Mouse (Mus musculus) neural tube, embryonic 14.5 days (tissue): ENCODE data around the gene Lactbl1. TPM values are rescaled to one million over a fixed set of nuclear protein-coding genes. Genes with fewer than 3 reads are reported as not detected.
A peak's percentile ranks its signal among the peaks of the same experiment; 100 is the strongest.

Source experiments
- ATAC-seq: fragments of 200-750 bp; cut with Nextera tagmentation; 2 replicates; pipeline ENCODE4 v1.8.0; 2017; ENCODE audit warnings: low read depth, mild to moderate bottlenecking, moderate TSS enrichment, moderate library complexity
- H3K27ac ChIP-seq: fragments of 300-500 bp; sonication (generic); 2 replicates; pipeline ENCODE4 v1.5.1; 2014; ENCODE audit warnings: low read depth, mild to moderate bottlenecking, control low read depth, low read length, moderate library complexity, mixed read lengths
- H3K27me3 ChIP-seq: fragments of 300-500 bp; sonication (generic); 2 replicates; pipeline ENCODE4 v1.6.1; 2014; ENCODE audit warnings: low read length; ENCODE audit not compliant: control insufficient read depth, insufficient read depth
- H3K36me3 ChIP-seq: fragments of 300-500 bp; sonication (generic); 2 replicates; pipeline ENCODE4 v1.6.1; 2014; ENCODE audit warnings: low read length, mixed read lengths; ENCODE audit not compliant: control insufficient read depth, insufficient read depth
- H3K4me1 ChIP-seq: fragments of 300-500 bp; sonication (generic); 2 replicates; pipeline ENCODE4 v1.6.1; 2014; ENCODE audit warnings: low read length; ENCODE audit not compliant: control insufficient read depth, insufficient read depth
- H3K4me2 ChIP-seq: fragments of 300-500 bp; sonication (generic); 2 replicates; pipeline ENCODE4 v1.6.1; 2014; ENCODE audit warnings: mild to moderate bottlenecking, low read depth, low read length, control low read depth
- H3K4me3 ChIP-seq: fragments of 300-500 bp; sonication (generic); 2 replicates; pipeline ENCODE4 v1.5.1; 2014; ENCODE audit warnings: low read depth, low read length, control low read depth, mixed read lengths
- H3K9ac ChIP-seq: fragments of 300-500 bp; sonication (generic); replicated peaks from 2 replicates; pipeline ENCODE4 v1.6.1; 2014; ENCODE audit warnings: low read depth, mild to moderate bottlenecking, control low read depth, low read length, mixed read lengths
- H3K9me3 ChIP-seq: fragments of 300-500 bp; sonication (generic); 2 replicates; pipeline ENCODE4 v1.6.1; 2016; ENCODE audit warnings: low read length; ENCODE audit not compliant: control insufficient read depth
- WGBS: fragments of 180-500 bp; shearing (Covaris S2); extraction: QIAGEN DNeasy Blood & Tissue Kit; methylation state at CpG from one replicate; pipeline ENCODE4 v1.1.7; 2014; 5-methylcytosine and 5-hydroxymethylcytosine counted together
- polyA plus RNA-seq: library from polyadenylated mRNA; unstranded; fragments of >200 nt; fragmentation: Nextera tagmentation; extraction: Ambion mirVana; gene quantifications from 2 replicates; pipeline ENCODE4 v1.2.1, GENCODE M21; 2014

Lactbl1 gene
- polyA plus RNA-seq = 0.09 TPM in 1 of 2 replicates, not detected in the other

GRCm38 (mm10) chr4:136622388-136622787, at the start of gene Lactbl1:
Gene Lactbl1 (plus strand): TSS chr4:136622621.
- H3K4me2 ChIP-seq = no peak within 1 kb of the TSS
- no peaks in the 10 kb centered on the region for H3K27me3 ChIP-seq
- ATAC-seq = no peak
- H3K9me3 ChIP-seq = no peaks in the 10 kb centered on the region
- H3K36me3 ChIP-seq = no peaks in the 10 kb centered on the region
- H3K9ac ChIP-seq = no peak within 1 kb of the TSS
- H3K27ac ChIP-seq = no peak within 1 kb of the TSS
- H3K4me1 ChIP-seq = no peaks in the 10 kb centered on the region
- H3K4me3 ChIP-seq = no peak within 1 kb of the TSS
- WGBS = 50% methylated on average over 6 of the region's 6 CpGs

GRCm38 (mm10) chr4:136581885-136582284, 40.5 kb upstream of the Lactbl1 start:
- Histone ChIP-seq H3K27ac (no peak overlapping the region), H3K9ac (no peak overlapping the region), H3K36me3 (no peaks in the 10 kb centered on the region; the same call in none of the 2 replicates), H3K4me2 (no peak overlapping the region), H3K9me3 (no peaks in the 10 kb centered on the region), H3K27me3 (no peaks in the 10 kb centered on the region), H3K4me1 (peaks cover 9% of the 10 kb centered on the region; the same call in 1 of the 2 replicates), H3K4me3 (no peak overlapping the region)
- no peak for ATAC-seq
- WGBS = 86% methylated on average over 3 of the region's 3 CpGs

- peak; percentile 38 for ATAC-seq
- Histone ChIP-seq H3K4me1 (peaks cover 11% of the 10 kb centered on the region; the same call in 1 of the 2 replicates), H3K36me3 (peaks cover 7% of the 10 kb centered on the region), H3K27ac (no peak overlapping the region), H3K27me3 (no peaks in the 10 kb centered on the region), H3K4me2 (no peak overlapping the region), H3K9ac (no peak overlapping the region), H3K9me3 (no peaks in the 10 kb centered on the region), H3K4me3 (no peak overlapping the region)
- WGBS = 87% methylated on average over 4 of the region's 4 CpGs
These were observed 35.1 kb upstream of the Lactbl1 start for GRCm38 (mm10) chr4:136587221-136587827.

GRCm38 (mm10) chr4:136588003-136588402, 34.4 kb upstream of the Lactbl1 start:
- Histone ChIP-seq H3K27ac (no peak overlapping the region), H3K4me2 (no peak overlapping the region), H3K4me1 (peaks cover 4% of the 10 kb centered on the region; the same call in 1 of the 2 replicates), H3K4me3 (no peak overlapping the region), H3K27me3 (no peaks in the 10 kb centered on the region), H3K9me3 (no peaks in the 10 kb centered on the region), H3K36me3 (peaks cover 7% of the 10 kb centered on the region), H3K9ac (no peak overlapping the region)
- WGBS = 93% methylated on average over 4 of the region's 4 CpGs
- ATAC-seq = no peak

- 0 out of 2 replicates have a peak, but pooled peaks cover 4% of the 10 kb centered on the region for H3K4me1 ChIP-seq
- WGBS = 63% methylated on average over 4 of the region's 4 CpGs
- no peak for ATAC-seq
These were observed 30.3 kb upstream of the Lactbl1 start for GRCm38 (mm10) chr4:136592111-136592510.

GRCm38 (mm10) chr4:136594006-136594405, 28.4 kb upstream of the Lactbl1 start:
- Histone ChIP-seq H3K4me1 (0 out of 2 replicates have a peak, but pooled peaks cover 2% of the 10 kb centered on the region), H3K9ac (no peak overlapping the region), H3K4me3 (no peak overlapping the region), H3K9me3 (no peaks in the 10 kb centered on the region), H3K27ac (no peak overlapping the region), H3K27me3 (no peaks in the 10 kb centered on the region), H3K4me2 (no peak overlapping the region), H3K36me3 (peaks cover 7% of the 10 kb centered on the region)
- no peak for ATAC-seq
- 84% methylated on average over 2 of the region's 2 CpGs for WGBS

More at GRCm38 (mm10) chr4:136592111-136592510, 30.3 kb upstream of the Lactbl1 start:
- no peaks in the 10 kb centered on the region for H3K27me3 ChIP-seq
- no peak overlapping the region for H3K4me2 ChIP-seq
- no peaks in the 10 kb centered on the region for H3K9me3 ChIP-seq
- H3K4me3 ChIP-seq = no peak overlapping the region
- no peak overlapping the region for H3K9ac ChIP-seq
- H3K27ac ChIP-seq = no peak overlapping the region
- H3K36me3 ChIP-seq = peaks cover 7% of the 10 kb centered on the region

GRCm38 (mm10) chr4:136595221-136595620, 27.2 kb upstream of the Lactbl1 start:
- no peak overlapping the region for H3K4me2 ChIP-seq
- H3K4me3 ChIP-seq = no peak overlapping the region
- no peaks in the 10 kb centered on the region for H3K9me3 ChIP-seq
- H3K27me3 ChIP-seq = no peaks in the 10 kb centered on the region
- no peak overlapping the region for H3K9ac ChIP-seq
- ATAC-seq = no peak
- peaks cover 3% of the 10 kb centered on the region; the same call in 1 of the 2 replicates for H3K4me1 ChIP-seq
- peaks cover 6% of the 10 kb centered on the region for H3K36me3 ChIP-seq
- H3K27ac ChIP-seq = no peak overlapping the region
- 84% methylated on average over 6 of the region's 6 CpGs for WGBS

GRCm38 (mm10) chr4:136598268-136598876, 24.0 kb upstream of the Lactbl1 start:
- Histone ChIP-seq H3K27me3 (peaks cover 3% of the 10 kb centered on the region; the same call in 1 of the 2 replicates), H3K4me3 (no peak overlapping the region), H3K4me1 (peaks cover 12% of the 10 kb centered on the region), H3K36me3 (no peaks in the 10 kb centered on the region), H3K9ac (no peak overlapping the region), H3K4me2 (no peak overlapping the region), H3K9me3 (no peaks in the 10 kb centered on the region), H3K27ac (no peak overlapping the region)
- ATAC-seq = no peak
- 89% methylated on average over 7 of the region's 7 CpGs for WGBS

GRCm38 (mm10) chr4:136599869-136600268, 22.6 kb upstream of the Lactbl1 start:
- 92% methylated on average over 3 of the region's 3 CpGs for WGBS
- no peaks in the 10 kb centered on the region for H3K36me3 ChIP-seq
- no peak overlapping the region for H3K27ac ChIP-seq
- H3K4me2 ChIP-seq = peak overlapping the region; percentile 85; the same call in 1 of the 2 replicates
- no peak for ATAC-seq
- H3K4me1 ChIP-seq = peaks cover 10% of the 10 kb centered on the region
- no peak overlapping the region for H3K9ac ChIP-seq
- H3K27me3 ChIP-seq = peaks cover 3% of the 10 kb centered on the region; the same call in 1 of the 2 replicates
- no peak overlapping the region for H3K4me3 ChIP-seq
- no peaks in the 10 kb centered on the region for H3K9me3 ChIP-seq
